Comparison of ENCODE assay signal across 7 mouse cellular contexts in the genomic region with DNA sequence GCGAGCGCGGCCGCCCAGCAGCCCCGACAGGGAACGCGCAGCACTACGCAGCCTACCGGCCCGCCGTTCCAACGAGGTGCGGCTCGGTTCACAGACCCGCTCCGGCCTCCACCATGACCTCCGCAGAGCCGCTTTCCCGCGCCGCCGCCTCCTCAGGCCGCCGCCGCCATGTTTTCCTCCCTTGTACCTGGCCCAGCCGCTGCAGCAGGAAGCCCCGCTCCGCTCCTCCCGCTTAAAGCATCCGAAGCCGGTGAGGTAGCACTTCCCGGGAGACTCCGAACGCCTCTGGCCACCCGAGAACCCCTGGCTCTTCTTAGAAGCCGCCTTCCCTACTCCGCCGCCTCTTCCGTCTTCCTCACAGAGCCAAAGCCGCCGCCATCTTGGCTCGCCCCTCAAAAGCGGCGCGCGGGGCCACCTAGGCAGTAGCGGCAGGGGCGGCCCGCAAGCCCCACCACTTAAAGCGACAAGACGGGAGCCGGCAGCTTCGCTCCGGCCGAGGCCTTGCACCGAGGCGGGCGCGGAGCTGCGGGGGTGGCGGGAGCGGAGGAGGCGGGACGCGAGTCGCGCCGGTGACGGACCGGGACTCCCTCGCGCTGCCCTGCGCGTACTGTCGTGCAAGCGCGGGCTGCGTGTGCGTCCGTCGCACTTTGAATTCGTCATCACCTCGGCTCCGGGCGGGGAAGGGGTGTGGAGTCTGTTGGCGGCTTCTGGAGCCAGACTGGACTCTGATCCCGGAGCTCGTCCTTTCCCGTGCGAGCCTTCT. TPM values are rescaled to one million over a fixed set of nuclear protein-coding genes. Genes with fewer than 3 reads are reported as not detected.
DNase-seq lines count a peak whose midpoint lies in the region; ATAC-seq and TF ChIP-seq lines count a peak whose summit lies in the region.

A gene (minus strand): TSS at position 627 of the 763 bp plus-strand sequence.

- peak within 1 kb of the TSS; percentile 91 for H3K9ac ChIP-seq in intestine, postnatal 0 days (ENCODE audit: low read depth, low read length)
- peak within 1 kb of the TSS; percentile 99 for H3K9ac ChIP-seq in midbrain, embryonic 12.5 days (replicated peaks)

- intact Hi-C loops in left cerebral cortex, postnatal 4 days (cut with DNase I), result no loop called here

- no peak for TF ChIP-seq CTCF in intestine, postnatal 0 days (IDR thresholded peaks at IDR 0.05; ENCODE audit: low read depth)
- no peak for TF ChIP-seq CTCF in small intestine, adult 2 months (IDR thresholded peaks at IDR 0.05; ENCODE audit: extremely low read depth, insufficient read length, insufficient replicate concordance, low read depth, low read length)

- H3K27ac ChIP-seq in embryonic facial prominence, embryonic 10.5 days (replicated peaks), result peak within 1 kb of the TSS; percentile 100
- peak within 1 kb of the TSS; percentile 92 for H3K27ac ChIP-seq in intestine, postnatal 0 days (ENCODE audit: low read depth, low read length)
- peak within 1 kb of the TSS; percentile 99 for H3K27ac ChIP-seq in midbrain, embryonic 12.5 days (replicated peaks)
- H3K27ac ChIP-seq in small intestine, adult 2 months (ENCODE audit: insufficient read depth, low read depth, low read length), result peak within 1 kb of the TSS; percentile 88

- peak within 1 kb of the TSS; percentile 72 for H3K4me2 ChIP-seq in intestine, postnatal 0 days (replicated peaks; ENCODE audit: low read depth)
- H3K4me2 ChIP-seq in midbrain, embryonic 12.5 days (replicated peaks), result peak within 1 kb of the TSS; percentile 94

- peak; percentile 99 for ATAC-seq in intestine, postnatal 0 days
- ATAC-seq in midbrain, embryonic 12.5 days (ENCODE audit: low FRiP score, low read depth), result peak; percentile 97

- H3K4me3 ChIP-seq in embryonic facial prominence, embryonic 10.5 days, result peak within 1 kb of the TSS; percentile 100
- peak within 1 kb of the TSS; percentile 89 for H3K4me3 ChIP-seq in intestine, postnatal 0 days (ENCODE audit: low read depth, low read length)
- H3K4me3 ChIP-seq in midbrain, embryonic 12.5 days, result peak within 1 kb of the TSS; percentile 99
- peak within 1 kb of the TSS; percentile 83 for H3K4me3 ChIP-seq in small intestine, adult 2 months (ENCODE audit: low read depth, low read length)

- peaks cover 29% of the 10 kb centered on the region for H3K36me3 ChIP-seq in embryonic facial prominence, embryonic 10.5 days (replicated peaks)
- H3K36me3 ChIP-seq in intestine, postnatal 0 days (ENCODE audit: control insufficient read depth, insufficient read depth), result no peaks in the 10 kb centered on the region
- peaks cover 10% of the 10 kb centered on the region; the same call in 1 of the 2 replicates for H3K36me3 ChIP-seq in midbrain, embryonic 12.5 days
- peaks cover 4% of the 10 kb centered on the region; the same call in 1 of the 2 replicates for H3K36me3 ChIP-seq in small intestine, adult 2 months (ENCODE audit: control insufficient read depth, insufficient read depth, low read length)

- TF ChIP-seq POLR2A in small intestine, adult 2 months (IDR thresholded peaks at IDR 0.05; ENCODE audit: low read depth, low read length), result peak; percentile 63

- H3K9me3 ChIP-seq in embryonic facial prominence, embryonic 10.5 days, result no peaks in the 10 kb centered on the region
- no peaks in the 10 kb centered on the region for H3K9me3 ChIP-seq in intestine, postnatal 0 days (ENCODE audit: control insufficient read depth)
- no peaks in the 10 kb centered on the region for H3K9me3 ChIP-seq in midbrain, embryonic 12.5 days

- H3K27me3 ChIP-seq in embryonic facial prominence, embryonic 10.5 days (replicated peaks; ENCODE audit: low read depth, poor library complexity, severe bottlenecking), result no peaks in the 10 kb centered on the region
- no peaks in the 10 kb centered on the region for H3K27me3 ChIP-seq in intestine, postnatal 0 days (replicated peaks; ENCODE audit: control insufficient read depth, insufficient read depth, low read length)
- H3K27me3 ChIP-seq in midbrain, embryonic 12.5 days, result no peaks in the 10 kb centered on the region
- H3K27me3 ChIP-seq in small intestine, adult 2 months (ENCODE audit: control insufficient read depth, insufficient read depth, low read length), result no peaks in the 10 kb centered on the region

- H3K4me1 ChIP-seq in embryonic facial prominence, embryonic 10.5 days, result peaks cover 25% of the 10 kb centered on the region
- no peaks in the 10 kb centered on the region; the same call in 1 of the 2 replicates for H3K4me1 ChIP-seq in intestine, postnatal 0 days (replicated peaks; ENCODE audit: control insufficient read depth, insufficient read depth, low read length)
- H3K4me1 ChIP-seq in midbrain, embryonic 12.5 days, result peaks cover 21% of the 10 kb centered on the region
- H3K4me1 ChIP-seq in small intestine, adult 2 months (ENCODE audit: control insufficient read depth, insufficient read depth, insufficient read length, low read length), result peaks cover 4% of the 10 kb centered on the region; the same call in 1 of the 2 replicates

- DNase-seq in adrenal gland, postnatal 10 days, result peak; percentile 98
- peak; percentile 97 for DNase-seq in embryonic facial prominence, embryonic 10.5 days (ENCODE audit: low spot score)
- DNase-seq in gonadal fat pad, adult 2 months (ENCODE audit: low read depth), result peak; percentile 56
- peak; percentile 97 for DNase-seq in left cerebral cortex, postnatal 4 days

- under 1% methylated on average over 90 of the region's 90 CpGs for WGBS in embryonic facial prominence, embryonic 10.5 days
- under 1% methylated on average over 87 of the region's 90 CpGs for WGBS in intestine, postnatal 0 days
- under 1% methylated on average over 76 of the region's 90 CpGs for WGBS in midbrain, embryonic 12.5 days
- under 1% methylated on average over 86 of the region's 90 CpGs for WGBS in small intestine, adult 2 months

RNA-seq across cellular contexts. Expression of the gene that starts here (rescaled TPM):
- 10 to 100 TPM; 53.2 to 59.0 TPM for total RNA-seq in adrenal gland, postnatal 10 days (2021)
- polyA plus RNA-seq in embryonic facial prominence, embryonic 10.5 days (2016; fragmentation: Nextera tagmentation; extraction: Ambion mirVana), result 50.5 and 55.4 TPM in 2 replicates
- polyA plus RNA-seq in gonadal fat pad, adult 2 months (2012; rRNA removed), result 8.5 and 10.5 TPM in 2 replicates
- polyA plus RNA-seq in intestine, postnatal 0 days (2015; fragmentation: Nextera tagmentation; extraction: Ambion mirVana), result 18.4 and 19.6 TPM in 2 replicates
- total RNA-seq in left cerebral cortex, postnatal 4 days (2021), result 10 to 100 TPM; 49.9 to 56.2 TPM
- 79.5 and 80.2 TPM in 2 replicates for polyA plus RNA-seq in midbrain, embryonic 12.5 days (2016; fragmentation: Nextera tagmentation; extraction: Ambion mirVana)
- 4.7 and 9.2 TPM in 2 replicates for polyA plus RNA-seq in small intestine, adult 2 months (2012; rRNA removed)

Comparison
In these comparisons a context has a peak if more than half of its experiments do, and no peak if none do; other contexts are left out.
1. Peak in every context shown above with its lines: DNase-seq, ATAC-seq, H3K4me3 ChIP-seq and H3K27ac ChIP-seq.